Mouse (Mus musculus) forebrain, embryonic 10.5 days (tissue): ENCODE measurements around the gene Hipk2. TPM values are rescaled to one million over a fixed set of nuclear protein-coding genes. Genes with fewer than 3 reads are reported as not detected.

Experiments
- DNase-seq: peaks from one replicate; pipeline ENCODE4 v3.0.0-alpha.2; 2017; ENCODE audit warnings: low spot score; ENCODE audit errors: extremely low spot score
- H3K27ac ChIP-seq: fragments of 300-500 bp; sonication (generic); 2 replicates; pipeline ENCODE4 v1.5.1; 2016; ENCODE audit warnings: mild to moderate bottlenecking
- H3K27me3 ChIP-seq: fragments of 300-500 bp; sonication (generic); 2 replicates; pipeline ENCODE4 v1.6.1; 2016; ENCODE audit warnings: mild to moderate bottlenecking; ENCODE audit not compliant: poor library complexity, severe bottlenecking
- H3K36me3 ChIP-seq: fragments of 300-500 bp; sonication (generic); replicated peaks from 2 replicates; pipeline ENCODE4 v1.6.1; 2016; ENCODE audit warnings: mild to moderate bottlenecking, moderate library complexity
- H3K4me1 ChIP-seq: fragments of 300-500 bp; sonication (generic); 2 replicates; pipeline ENCODE4 v1.6.1; 2016
- H3K4me3 ChIP-seq: fragments of 300-500 bp; sonication (generic); 2 replicates; pipeline ENCODE4 v1.5.1; 2016; ENCODE audit warnings: mild to moderate bottlenecking, moderate library complexity
- H3K9me3 ChIP-seq: fragments of 300-500 bp; sonication (generic); 2 replicates; pipeline ENCODE4 v1.6.1; 2016; ENCODE audit warnings: mild to moderate bottlenecking, moderate library complexity
- WGBS: fragments of 180-500 bp; shearing (Covaris S2); methylation state at CpG from one replicate; pipeline ENCODE4 v1.1.7; 2016; 5-methylcytosine and 5-hydroxymethylcytosine counted together
- polyA plus RNA-seq: library from polyadenylated mRNA; unstranded; fragments of >200 nt; fragmentation: Nextera tagmentation; extraction: Ambion mirVana; gene quantifications from 2 replicates; pipeline ENCODE4 v1.2.1, GENCODE M21; 2016

Gene Hipk2
- polyA plus RNA-seq, 1 experiment from 2014 or later = 29.0 TPM

GRCm38 (mm10) chr6:38741024-38741423 is 134.9 kb downstream of the Hipk2 start:
- Histone ChIP-seq H3K36me3 (peaks cover 98% of the 10 kb centered on the region), H3K4me1 (no peaks in the 10 kb centered on the region), H3K27me3 (no peaks in the 10 kb centered on the region), H3K4me3 (no peak overlapping the region), H3K27ac (no peak overlapping the region), H3K9me3 (no peaks in the 10 kb centered on the region)
- WGBS = 95% methylated on average over 3 of the region's 3 CpGs
- DNase-seq = no peak

GRCm38 (mm10) chr6:38739266-38739665 is 136.7 kb downstream of the Hipk2 start:
- no peaks in the 10 kb centered on the region for H3K27me3 ChIP-seq
- DNase-seq = no peak
- H3K36me3 ChIP-seq = peaks cover 98% of the 10 kb centered on the region
- H3K4me1 ChIP-seq = no peaks in the 10 kb centered on the region
- H3K9me3 ChIP-seq = no peaks in the 10 kb centered on the region
- no peak overlapping the region for H3K27ac ChIP-seq
- 64% methylated on average over 3 of the region's 3 CpGs for WGBS
- no peak overlapping the region for H3K4me3 ChIP-seq

GRCm38 (mm10) chr6:38737763-38738162 is 138.2 kb downstream of the Hipk2 start:
- no peak overlapping the region for H3K27ac ChIP-seq
- no peak for DNase-seq
- no peaks in the 10 kb centered on the region for H3K27me3 ChIP-seq
- no peak overlapping the region for H3K4me3 ChIP-seq
- no peaks in the 10 kb centered on the region for H3K9me3 ChIP-seq
- WGBS = 71% methylated on average over 2 of the region's 2 CpGs
- peaks cover 99% of the 10 kb centered on the region for H3K36me3 ChIP-seq
- no peaks in the 10 kb centered on the region for H3K4me1 ChIP-seq

GRCm38 (mm10) chr6:38736240-38736639 is 139.7 kb downstream of the Hipk2 start:
- WGBS = 32% methylated on average over 4 of the region's 4 CpGs
- Histone ChIP-seq H3K27ac (no peak overlapping the region), H3K36me3 (peaks cover 99% of the 10 kb centered on the region), H3K9me3 (no peaks in the 10 kb centered on the region), H3K27me3 (no peaks in the 10 kb centered on the region), H3K4me3 (no peak overlapping the region), H3K4me1 (no peaks in the 10 kb centered on the region)
- DNase-seq = peak; percentile 70

- Histone ChIP-seq H3K4me1 (no peaks in the 10 kb centered on the region), H3K27me3 (no peaks in the 10 kb centered on the region), H3K4me3 (no peak overlapping the region), H3K27ac (no peak overlapping the region), H3K36me3 (peaks cover 98% of the 10 kb centered on the region), H3K9me3 (no peaks in the 10 kb centered on the region)
- WGBS = 67% methylated on average over 3 of the region's 3 CpGs
- no peak for DNase-seq
These were observed 143.3 kb downstream of the Hipk2 start for GRCm38 (mm10) chr6:38732681-38733080.

- Histone ChIP-seq H3K27me3 (no peaks in the 10 kb centered on the region), H3K4me1 (no peaks in the 10 kb centered on the region), H3K9me3 (no peaks in the 10 kb centered on the region), H3K36me3 (peaks cover 95% of the 10 kb centered on the region), H3K4me3 (no peak overlapping the region), H3K27ac (peak overlapping the region; percentile 54; the same call in 1 of the 2 replicates)
- WGBS = 86% methylated on average over 15 of the region's 15 CpGs
- DNase-seq = no peak
These were observed 145.5 kb downstream of the Hipk2 start for GRCm38 (mm10) chr6:38730169-38731146.

- Histone ChIP-seq H3K36me3 (peaks cover 82% of the 10 kb centered on the region), H3K4me3 (no peak overlapping the region), H3K9me3 (no peaks in the 10 kb centered on the region), H3K4me1 (no peaks in the 10 kb centered on the region), H3K27me3 (no peaks in the 10 kb centered on the region), H3K27ac (no peak overlapping the region)
- WGBS = 92% methylated on average over 3 of the region's 3 CpGs
- DNase-seq = no peak
These were observed 150.4 kb downstream of the Hipk2 start for GRCm38 (mm10) chr6:38725515-38725914.

GRCm38 (mm10) chr6:38721361-38721760 is 154.6 kb downstream of the Hipk2 start:
- WGBS = 88% methylated on average over 1 of the region's 1 CpGs
- no peaks in the 10 kb centered on the region for H3K4me1 ChIP-seq
- no peak overlapping the region for H3K27ac ChIP-seq
- H3K36me3 ChIP-seq = peaks cover 87% of the 10 kb centered on the region
- no peak for DNase-seq
- H3K9me3 ChIP-seq = no peaks in the 10 kb centered on the region
- no peak overlapping the region for H3K4me3 ChIP-seq
- no peaks in the 10 kb centered on the region for H3K27me3 ChIP-seq

- no peaks in the 10 kb centered on the region for H3K27me3 ChIP-seq
- H3K4me3 ChIP-seq = no peak overlapping the region
- no peaks in the 10 kb centered on the region for H3K9me3 ChIP-seq
- no peak for DNase-seq
- H3K4me1 ChIP-seq = no peaks in the 10 kb centered on the region
- H3K36me3 ChIP-seq = peaks cover 89% of the 10 kb centered on the region
- WGBS = 74% methylated on average over 6 of the region's 6 CpGs
- H3K27ac ChIP-seq = no peak overlapping the region
These were observed 156.7 kb downstream of the Hipk2 start for GRCm38 (mm10) chr6:38719229-38719628.

GRCm38 (mm10) chr6:38718625-38719024 is 157.3 kb downstream of the Hipk2 start:
- peaks cover 89% of the 10 kb centered on the region for H3K36me3 ChIP-seq
- WGBS = 92% methylated on average over 7 of the region's 7 CpGs

GRCm38 (mm10) chr6:38715881-38716280 is 160.1 kb downstream of the Hipk2 start:
- no peak overlapping the region for H3K27ac ChIP-seq
- no peak for DNase-seq
- H3K36me3 ChIP-seq = peaks cover 100% of the 10 kb centered on the region
- no peak overlapping the region for H3K4me3 ChIP-seq
- no peaks in the 10 kb centered on the region for H3K9me3 ChIP-seq
- WGBS = 95% methylated on average over 16 of the region's 16 CpGs
- no peaks in the 10 kb centered on the region for H3K27me3 ChIP-seq
- H3K4me1 ChIP-seq = no peaks in the 10 kb centered on the region

More at GRCm38 (mm10) chr6:38718625-38719024, 157.3 kb downstream of the Hipk2 start:
- DNase-seq = no peak
- no peaks in the 10 kb centered on the region for H3K4me1 ChIP-seq
- H3K9me3 ChIP-seq = no peaks in the 10 kb centered on the region
- H3K27ac ChIP-seq = no peak overlapping the region
- no peak overlapping the region for H3K4me3 ChIP-seq
- H3K27me3 ChIP-seq = no peaks in the 10 kb centered on the region

GRCm38 (mm10) chr6:38713957-38714898 is 161.7 kb downstream of the Hipk2 start:
- peaks cover 100% of the 10 kb centered on the region for H3K36me3 ChIP-seq
- no peaks in the 10 kb centered on the region for H3K4me1 ChIP-seq
- DNase-seq = no peak
- H3K9me3 ChIP-seq = no peaks in the 10 kb centered on the region
- no peak overlapping the region for H3K4me3 ChIP-seq
- H3K27me3 ChIP-seq = no peaks in the 10 kb centered on the region
- H3K27ac ChIP-seq = no peak overlapping the region
- 93% methylated on average over 19 of the region's 19 CpGs for WGBS
